Mouse (Mus musculus) midbrain, embryonic 12.5 days (tissue): ENCODE data around the gene H1foo. TPM values are rescaled to one million over a fixed set of nuclear protein-coding genes. Genes with fewer than 3 reads are reported as not detected.

Experiments
- ATAC-seq: fragments of 200-750 bp; cut with Nextera tagmentation; 2 replicates; pipeline ENCODE4 v1.8.0; 2017; ENCODE audit warnings: low read depth, moderate TSS enrichment, moderate library complexity; ENCODE audit not compliant: low FRiP score
- H3K27ac ChIP-seq: fragments of 300-500 bp; sonication (generic); replicated peaks from 2 replicates; pipeline ENCODE4 v1.5.1; 2016; ENCODE audit warnings: mild to moderate bottlenecking
- H3K27me3 ChIP-seq: fragments of 300-500 bp; sonication (generic); 2 replicates; pipeline ENCODE4 v1.6.1; 2016; ENCODE audit warnings: mild to moderate bottlenecking
- H3K36me3 ChIP-seq: fragments of 300-500 bp; sonication (generic); 2 replicates; pipeline ENCODE4 v1.6.1; 2016
- H3K4me1 ChIP-seq: fragments of 300-500 bp; sonication (generic); 2 replicates; pipeline ENCODE4 v1.6.1; 2016
- H3K4me2 ChIP-seq: fragments of 300-500 bp; sonication (generic); replicated peaks from 2 replicates; pipeline ENCODE4 v1.6.1; 2016; ENCODE audit warnings: mild to moderate bottlenecking, moderate library complexity
- H3K4me3 ChIP-seq: fragments of 300-500 bp; sonication (generic); 2 replicates; pipeline ENCODE4 v1.5.1; 2016; ENCODE audit warnings: mild to moderate bottlenecking
- H3K9ac ChIP-seq: fragments of 300-500 bp; sonication (generic); replicated peaks from 2 replicates; pipeline ENCODE4 v1.6.1; 2016; ENCODE audit warnings: mild to moderate bottlenecking, moderate library complexity
- H3K9me3 ChIP-seq: fragments of 300-500 bp; sonication (generic); 2 replicates; pipeline ENCODE4 v1.6.1; 2016; ENCODE audit warnings: mild to moderate bottlenecking
- WGBS: fragments of 180-500 bp; shearing (Covaris S2); methylation state at CpG from one replicate; pipeline ENCODE4 v1.1.7; 2016; 5-methylcytosine and 5-hydroxymethylcytosine counted together
- polyA plus RNA-seq: library from polyadenylated mRNA; unstranded; fragments of >200 nt; fragmentation: Nextera tagmentation; extraction: Ambion mirVana; gene quantifications from 2 replicates; pipeline ENCODE4 v1.2.1, GENCODE M21; 2016

H1foo gene
- polyA plus RNA-seq, 1 experiment from 2014 or later: not detected

DNA sequence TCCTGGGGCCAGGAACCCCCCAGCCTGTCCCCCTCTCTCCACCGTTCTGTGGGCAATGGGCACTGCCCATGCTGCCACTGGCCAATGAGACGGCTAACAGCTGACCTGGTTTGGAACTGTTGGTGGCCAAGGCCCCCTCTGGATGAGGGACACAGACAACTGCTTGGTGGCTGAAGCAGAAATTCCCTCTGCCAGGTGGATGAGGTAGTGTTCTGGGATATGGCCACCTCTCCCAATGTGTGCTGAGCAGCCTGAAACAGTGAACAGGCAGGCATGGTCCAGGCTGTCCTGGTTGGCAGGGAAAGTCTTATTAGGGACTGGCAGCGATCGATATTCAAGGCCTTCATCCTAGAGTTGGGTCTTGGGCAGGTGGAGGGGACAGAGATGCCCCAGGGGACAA lies 10.4 kb downstream of the H1foo start:
- H3K9me3 ChIP-seq: no peaks in the 10 kb centered on the region
- H3K4me2 ChIP-seq: no peak overlapping the region
- no peak for ATAC-seq
- 94% methylated on average over 4 of the region's 4 CpGs for WGBS
- no peaks in the 10 kb centered on the region for H3K27me3 ChIP-seq
- H3K4me3 ChIP-seq: no peak overlapping the region
- no peak overlapping the region for H3K9ac ChIP-seq
- no peaks in the 10 kb centered on the region for H3K36me3 ChIP-seq
- H3K4me1 ChIP-seq: peaks cover 14% of the 10 kb centered on the region
- no peak overlapping the region for H3K27ac ChIP-seq

- no peak overlapping the region for H3K27ac ChIP-seq
- no peak overlapping the region for H3K9ac ChIP-seq
- no peak overlapping the region for H3K4me2 ChIP-seq
- no peak overlapping the region for H3K4me3 ChIP-seq
- H3K27me3 ChIP-seq: no peaks in the 10 kb centered on the region
- H3K36me3 ChIP-seq: no peaks in the 10 kb centered on the region
- peaks cover 14% of the 10 kb centered on the region for H3K4me1 ChIP-seq
- WGBS: 79% methylated on average over 11 of the region's 11 CpGs
- H3K9me3 ChIP-seq: no peaks in the 10 kb centered on the region
- no peak for ATAC-seq
Observed at GRCm38 (mm10) chr6:115955664-115956063, 10.9 kb downstream of the H1foo start.

GRCm38 (mm10) chr6:115956418-115956921 lies 11.7 kb downstream of the H1foo start:
- ATAC-seq: no peak
- Histone ChIP-seq H3K27me3 (no peaks in the 10 kb centered on the region), H3K4me2 (no peak overlapping the region), H3K9me3 (no peaks in the 10 kb centered on the region), H3K4me1 (peaks cover 14% of the 10 kb centered on the region), H3K9ac (no peak overlapping the region), H3K36me3 (no peaks in the 10 kb centered on the region), H3K27ac (no peak overlapping the region), H3K4me3 (no peak overlapping the region)
- 90% methylated on average over 13 of the region's 13 CpGs for WGBS

DNA sequence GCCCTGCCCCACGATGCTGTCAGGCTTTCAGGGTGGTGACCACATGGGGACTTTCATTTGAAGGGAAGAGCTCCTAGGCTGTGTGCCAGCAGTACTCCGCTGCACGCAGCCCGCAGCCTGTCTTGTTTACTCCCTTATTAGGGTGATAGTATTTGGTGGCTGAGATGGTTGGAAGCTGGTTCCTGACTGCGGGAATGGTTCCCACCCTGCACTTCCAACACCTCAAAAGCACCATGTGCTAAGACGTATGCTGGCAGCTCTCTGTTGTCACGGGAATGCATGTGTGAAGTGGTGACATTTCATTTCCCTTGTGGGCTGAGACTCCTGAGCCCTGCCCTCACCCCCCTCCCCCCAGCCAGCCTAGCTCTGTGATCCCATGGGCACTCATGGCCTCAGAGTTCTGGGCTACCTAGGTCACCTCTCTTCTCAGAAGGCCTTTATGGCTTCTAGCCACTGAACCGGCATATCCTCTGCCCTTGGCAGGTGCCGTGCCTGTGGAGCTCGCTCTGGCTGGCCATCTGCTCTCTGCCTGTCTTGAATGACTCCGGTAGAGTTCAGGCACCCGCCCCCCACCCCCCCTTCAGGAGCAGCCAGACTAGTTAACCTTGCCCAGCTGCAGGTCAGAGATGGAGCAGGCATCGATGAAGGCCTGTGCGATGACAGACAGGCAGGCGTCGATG lies 12.3 kb downstream of the H1foo start:
- Histone ChIP-seq H3K9me3 (no peaks in the 10 kb centered on the region), H3K4me2 (no peak overlapping the region), H3K4me3 (no peak overlapping the region), H3K9ac (no peak overlapping the region), H3K27me3 (no peaks in the 10 kb centered on the region), H3K27ac (no peak overlapping the region; the same call in 1 of the 2 replicates), H3K4me1 (peaks cover 14% of the 10 kb centered on the region), H3K36me3 (no peaks in the 10 kb centered on the region)
- WGBS: 50% methylated on average over 16 of the region's 16 CpGs
- ATAC-seq: peak; percentile 42

- no peak overlapping the region for H3K4me3 ChIP-seq
- no peak overlapping the region for H3K27ac ChIP-seq
- no peaks in the 10 kb centered on the region for H3K36me3 ChIP-seq
- H3K4me2 ChIP-seq: no peak overlapping the region
- H3K9ac ChIP-seq: no peak overlapping the region
- H3K27me3 ChIP-seq: peaks cover under 1% of the 10 kb centered on the region; the same call in 1 of the 2 replicates
- no peak for ATAC-seq
- 44% methylated on average over 6 of the region's 6 CpGs for WGBS
- H3K9me3 ChIP-seq: no peaks in the 10 kb centered on the region
- H3K4me1 ChIP-seq: peaks cover 14% of the 10 kb centered on the region
Observed at GRCm38 (mm10) chr6:115957681-115958080, 12.9 kb downstream of the H1foo start.

DNA sequence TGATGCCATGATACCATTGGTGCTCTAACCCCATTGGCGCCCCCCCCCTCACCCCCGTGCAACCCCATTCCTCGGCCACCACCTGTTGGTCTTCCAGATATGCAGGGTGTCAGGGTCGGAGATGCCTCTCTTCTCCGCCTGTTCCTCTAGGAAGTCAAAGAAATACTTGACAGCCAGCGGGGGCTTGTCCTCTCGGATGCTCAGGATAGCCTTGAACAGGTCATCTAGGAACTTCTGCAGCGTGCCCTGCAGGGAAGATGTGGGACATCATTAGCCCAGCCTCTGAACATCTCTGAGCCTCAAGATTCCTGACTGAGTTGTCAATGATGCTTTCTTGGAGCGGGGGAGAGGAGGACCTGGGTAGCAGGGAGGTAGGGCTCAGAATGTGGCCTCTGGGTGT lies 13.7 kb downstream of the H1foo start:
- 88% methylated on average over 9 of the region's 9 CpGs for WGBS
- H3K36me3 ChIP-seq: no peaks in the 10 kb centered on the region
- H3K4me3 ChIP-seq: no peak overlapping the region
- H3K9me3 ChIP-seq: no peaks in the 10 kb centered on the region
- ATAC-seq: no peak
- H3K9ac ChIP-seq: no peak overlapping the region
- peaks cover 14% of the 10 kb centered on the region for H3K4me1 ChIP-seq
- peaks cover 8% of the 10 kb centered on the region; the same call in 1 of the 2 replicates for H3K27me3 ChIP-seq
- no peak overlapping the region for H3K27ac ChIP-seq
- H3K4me2 ChIP-seq: no peak overlapping the region

- Histone ChIP-seq H3K9me3 (no peaks in the 10 kb centered on the region), H3K4me1 (peaks cover 14% of the 10 kb centered on the region), H3K9ac (no peak overlapping the region), H3K4me3 (no peak overlapping the region), H3K4me2 (no peak overlapping the region), H3K27ac (no peak overlapping the region), H3K27me3 (peaks cover 11% of the 10 kb centered on the region; the same call in 1 of the 2 replicates), H3K36me3 (no peaks in the 10 kb centered on the region)
- 78% methylated on average over 7 of the region's 7 CpGs for WGBS
- ATAC-seq: no peak
Observed at GRCm38 (mm10) chr6:115959151-115959691, 14.5 kb downstream of the H1foo start.

- 90% methylated on average over 19 of the region's 19 CpGs for WGBS
- no peak for ATAC-seq
- H3K4me3 ChIP-seq: no peak overlapping the region
- no peaks in the 10 kb centered on the region for H3K36me3 ChIP-seq
- no peak overlapping the region for H3K4me2 ChIP-seq
- H3K4me1 ChIP-seq: peaks cover 14% of the 10 kb centered on the region
- H3K9ac ChIP-seq: no peak overlapping the region
- H3K9me3 ChIP-seq: no peaks in the 10 kb centered on the region
- H3K27me3 ChIP-seq: peaks cover 11% of the 10 kb centered on the region; the same call in 1 of the 2 replicates
- no peak overlapping the region for H3K27ac ChIP-seq
Observed at GRCm38 (mm10) chr6:115960322-115960721, 15.6 kb downstream of the H1foo start.

DNA sequence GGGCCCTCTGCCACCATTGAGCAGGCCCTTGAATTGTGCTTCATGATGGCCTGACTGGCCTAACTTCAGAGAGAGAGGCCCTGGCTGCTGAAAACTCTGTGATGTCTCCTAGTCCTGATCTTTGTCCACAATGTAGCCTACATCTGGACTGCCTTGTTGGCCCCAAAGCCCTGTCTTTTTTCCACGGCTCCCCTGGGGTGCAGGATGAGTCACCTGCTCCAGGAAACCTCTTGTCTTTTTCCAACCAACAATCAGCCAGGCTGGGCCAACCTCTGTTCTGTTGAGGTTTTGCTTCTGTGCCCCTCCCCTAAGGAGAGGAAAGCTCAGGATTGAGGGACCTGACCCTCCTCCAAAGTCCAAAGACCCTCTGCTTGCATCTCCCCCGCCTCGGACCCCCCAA lies 17.0 kb downstream of the H1foo start:
- no peak overlapping the region for H3K4me2 ChIP-seq
- no peak overlapping the region for H3K9ac ChIP-seq
- peaks cover 11% of the 10 kb centered on the region for H3K4me1 ChIP-seq
- no peak for ATAC-seq
- no peaks in the 10 kb centered on the region for H3K36me3 ChIP-seq
- peaks cover 11% of the 10 kb centered on the region; the same call in 1 of the 2 replicates for H3K27me3 ChIP-seq
- no peak overlapping the region for H3K27ac ChIP-seq
- H3K4me3 ChIP-seq: no peak overlapping the region
- no peaks in the 10 kb centered on the region for H3K9me3 ChIP-seq
- WGBS: 80% methylated on average over 3 of the region's 3 CpGs

GRCm38 (mm10) chr6:115962439-115963085 lies 17.8 kb downstream of the H1foo start:
- H3K4me2 ChIP-seq: 0 out of 2 replicates have a peak overlapping the region, but pooled peaks have one; percentile 13
- peaks cover 3% of the 10 kb centered on the region for H3K4me1 ChIP-seq
- WGBS: 34% methylated on average over 23 of the region's 23 CpGs
- H3K9ac ChIP-seq: no peak overlapping the region
- no peak overlapping the region for H3K27ac ChIP-seq
- no peaks in the 10 kb centered on the region for H3K36me3 ChIP-seq
- H3K27me3 ChIP-seq: peaks cover 11% of the 10 kb centered on the region; the same call in 1 of the 2 replicates
- H3K9me3 ChIP-seq: no peaks in the 10 kb centered on the region
- no peak overlapping the region for H3K4me3 ChIP-seq
- ATAC-seq: 0 out of 2 replicates have a peak, but pooled peaks have one; percentile 16

- Histone ChIP-seq H3K4me3 (no peak overlapping the region), H3K9me3 (no peaks in the 10 kb centered on the region), H3K9ac (no peak overlapping the region), H3K27me3 (peaks cover 11% of the 10 kb centered on the region; the same call in 1 of the 2 replicates), H3K4me1 (peaks cover 9% of the 10 kb centered on the region), H3K36me3 (no peaks in the 10 kb centered on the region), H3K4me2 (no peak overlapping the region), H3K27ac (no peak overlapping the region)
- no peak for ATAC-seq
- WGBS: 80% methylated on average over 9 of the region's 9 CpGs
Observed at GRCm38 (mm10) chr6:115963656-115964055, 18.9 kb downstream of the H1foo start.
